Mouse (Mus musculus): Measurements from ENCODE around the gene Pbxip1.
A peak's percentile ranks its signal among the peaks of the same experiment; 100 is the strongest.

Gene Pbxip1

GRCm38 (mm10) chr3:89481488-89481887, 45.0 kb downstream of the Pbxip1 start:
- DNase-seq (ENCODE audit: low read depth in 2 of 2, low spot score in 2 of 2) = peak; percentile 20 to 25

- DNase-seq (ENCODE audit: low read depth in 2 of 2, low spot score in 2 of 2) = no peak
Measured at GRCm38 (mm10) chr3:89482249-89482648, 45.7 kb downstream of the Pbxip1 start.

- DNase-seq (ENCODE audit: low read depth in 2 of 2, low spot score in 2 of 2) = peak; percentile 71 to 79
Measured at GRCm38 (mm10) chr3:89484766-89485524, 48.4 kb downstream of the Pbxip1 start.

GRCm38 (mm10) chr3:89486111-89486510, 49.6 kb downstream of the Pbxip1 start:
- DNase-seq (ENCODE audit: low read depth in 2 of 2, low spot score in 2 of 2) = no peak

GRCm38 (mm10) chr3:89486916-89487702, 50.6 kb downstream of the Pbxip1 start:
- no peak for DNase-seq (ENCODE audit: low read depth in 2 of 2, low spot score in 2 of 2)

GRCm38 (mm10) chr3:89490790-89491189, 54.3 kb downstream of the Pbxip1 start:
- no peak for DNase-seq (ENCODE audit: low read depth in 2 of 2, low spot score in 2 of 2)

- no peak for DNase-seq (ENCODE audit: low read depth in 2 of 2, low spot score in 2 of 2)
Measured at GRCm38 (mm10) chr3:89491559-89491958, 55.1 kb downstream of the Pbxip1 start.

- DNase-seq (ENCODE audit: low read depth in 2 of 2, low spot score in 2 of 2) = no peak
Measured at GRCm38 (mm10) chr3:89492701-89493151, 56.2 kb downstream of the Pbxip1 start.

GRCm38 (mm10) chr3:89494630-89495029, 58.1 kb downstream of the Pbxip1 start:
- no peak for DNase-seq (ENCODE audit: low read depth in 2 of 2, low spot score in 2 of 2)

- no peak for DNase-seq (ENCODE audit: low read depth in 2 of 2, low spot score in 2 of 2)
Measured at GRCm38 (mm10) chr3:89496366-89496765, 59.9 kb downstream of the Pbxip1 start.

GRCm38 (mm10) chr3:89499696-89500095, 63.2 kb downstream of the Pbxip1 start:
- no peak for DNase-seq (ENCODE audit: low read depth in 2 of 2, low spot score in 2 of 2)

Data from CD8-positive naive resting alpha-beta T cell, adult 2 months (primary cell).